Mouse (Mus musculus) megakaryocyte progenitor cell, adult 5-6 weeks (primary cell): ENCODE results near the gene Nif3l1. TPM values are rescaled to one million over a fixed set of nuclear protein-coding genes. Genes with fewer than 3 reads are reported as not detected.

Experiments
- ATAC-seq: replicated peaks from 2 replicates; pipeline ENCODE4 v1.8.0; 2016; ENCODE audit warnings: mild to moderate bottlenecking, moderate TSS enrichment, inconsistent platforms; ENCODE audit not compliant: poor library complexity
- total RNA-seq, 2 experiments: library from RNA; stranded (forward) in 1 of 2; stranded (reverse) in 1 of 2; fragments of 157-497, 149-512 nt in 1 of 2; fragments of 200-1000 nt in 1 of 2; gene quantifications; 2 replicates each; pipeline versions ENCODE4 v1.2.3 to v1.2.4; 2015 to 2017

Nif3l1 gene
- total RNA-seq (2015) = 17.8 and 27.1 TPM in 2 replicates
- 48.9 and 58.7 TPM in 2 replicates for total RNA-seq (2017)

GRCm38 (mm10) chr1:58445143-58445722, at the start of gene Nif3l1, which contains the start of gene Ppil3:
Gene Nif3l1 (plus strand): TSS chr1:58445151.
Gene Ppil3 (minus strand): TSS chr1:58445486.
- peak; percentile 95 for ATAC-seq

- ATAC-seq = no peak
These were observed 49.6 kb upstream of the Nif3l1 start for GRCm38 (mm10) chr1:58395341-58395740.

GRCm38 (mm10) chr1:58396179-58396578, 48.8 kb upstream of the Nif3l1 start:
- no peak for ATAC-seq

DNA sequence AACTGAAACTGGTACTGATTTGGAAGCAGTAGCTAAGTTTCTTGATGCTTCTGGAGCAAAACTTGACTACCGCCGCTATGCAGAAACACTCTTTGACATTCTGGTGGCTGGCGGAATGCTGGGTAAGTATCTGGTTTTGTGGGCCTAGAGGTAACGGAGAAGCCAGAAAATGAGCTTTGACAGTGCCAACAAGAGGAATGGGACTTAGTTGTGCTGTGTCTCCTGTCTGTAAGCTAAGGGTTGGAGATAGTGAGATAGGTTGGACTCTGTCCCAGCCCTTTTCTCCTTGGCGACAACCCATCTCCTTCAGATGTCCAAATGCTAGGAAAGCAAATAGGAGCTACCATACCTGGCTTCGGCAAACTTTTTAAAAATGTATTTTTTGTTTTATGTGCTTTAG, 47.2 kb upstream of the Nif3l1 start:
- ATAC-seq = no peak

- ATAC-seq = 0 out of 2 replicates have a peak, but pooled peaks have one; percentile 34
These were observed 43.6 kb upstream of the Nif3l1 start for GRCm38 (mm10) chr1:58401396-58401795.

GRCm38 (mm10) chr1:58403745-58404144, 41.2 kb upstream of the Nif3l1 start:
- ATAC-seq = no peak

DNA sequence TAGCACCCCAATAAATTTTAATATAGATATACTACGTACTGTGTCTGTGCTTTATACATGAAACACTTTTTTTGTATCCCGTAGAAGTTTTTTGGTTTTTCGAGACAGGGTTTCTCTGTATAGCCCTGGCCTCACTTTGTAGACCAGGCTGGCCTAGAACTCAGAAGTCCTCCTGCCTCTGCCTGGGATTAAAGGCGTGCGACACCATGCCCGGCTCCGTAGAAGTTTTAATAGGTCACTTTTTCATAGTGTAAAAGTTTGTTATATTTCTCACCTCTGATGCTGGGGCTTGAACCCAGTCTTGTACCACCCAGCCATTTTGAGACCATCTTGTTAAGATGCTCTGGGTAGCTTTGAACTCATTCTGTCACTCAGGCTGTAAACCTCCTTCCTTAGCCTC, 37.6 kb upstream of the Nif3l1 start:
- ATAC-seq = no peak; the same call in 1 of the 2 replicates

- ATAC-seq = no peak
These were observed 36.8 kb upstream of the Nif3l1 start for GRCm38 (mm10) chr1:58408141-58408540.

GRCm38 (mm10) chr1:58409553-58410197, 35.3 kb upstream of the Nif3l1 start:
- ATAC-seq = no peak

DNA sequence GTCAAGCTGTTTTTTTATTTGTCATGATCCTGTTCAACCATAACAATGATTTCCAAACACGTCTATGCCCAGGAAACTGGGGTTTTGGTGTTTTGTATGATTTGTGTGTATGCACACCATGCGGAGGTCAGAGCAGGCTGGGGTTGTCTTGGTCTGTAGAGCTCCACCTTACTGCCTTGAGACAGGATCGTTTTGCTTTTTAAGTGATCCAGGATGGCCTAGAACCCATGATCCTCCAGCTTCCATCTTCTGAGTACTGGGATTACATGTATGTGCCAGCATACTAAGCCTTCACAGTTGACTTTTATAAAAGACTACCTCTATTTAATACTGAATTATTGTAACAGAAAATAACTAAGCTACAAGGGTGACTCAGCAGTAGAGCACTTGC, 34.8 kb upstream of the Nif3l1 start:
- ATAC-seq = no peak

- no peak for ATAC-seq
These were observed 34.2 kb upstream of the Nif3l1 start for GRCm38 (mm10) chr1:58410776-58411175.

GRCm38 (mm10) chr1:58415442-58415841, 29.5 kb upstream of the Nif3l1 start:
- ATAC-seq = peak; percentile 46; the same call in 1 of the 2 replicates

DNA sequence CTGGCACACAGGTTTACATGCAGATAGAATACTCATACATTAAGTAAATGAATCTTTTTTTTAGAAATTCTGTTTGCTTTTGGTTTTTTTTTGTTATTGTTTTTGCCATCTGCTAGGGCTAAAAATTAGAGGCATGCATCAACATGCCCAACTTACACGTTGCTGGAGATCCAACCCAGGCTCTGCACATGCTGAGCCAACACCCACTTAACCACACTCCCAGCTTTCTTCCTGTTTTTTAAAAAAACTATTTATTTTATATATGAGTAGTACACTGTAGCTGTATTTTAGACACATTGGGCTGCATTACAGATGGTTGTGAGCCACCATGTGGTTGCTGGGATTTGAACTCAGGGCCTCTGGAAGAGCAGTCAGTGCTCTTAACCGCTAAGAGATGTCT, 28.9 kb upstream of the Nif3l1 start:
- ATAC-seq = 0 out of 2 replicates have a peak, but pooled peaks have one; percentile 30

DNA sequence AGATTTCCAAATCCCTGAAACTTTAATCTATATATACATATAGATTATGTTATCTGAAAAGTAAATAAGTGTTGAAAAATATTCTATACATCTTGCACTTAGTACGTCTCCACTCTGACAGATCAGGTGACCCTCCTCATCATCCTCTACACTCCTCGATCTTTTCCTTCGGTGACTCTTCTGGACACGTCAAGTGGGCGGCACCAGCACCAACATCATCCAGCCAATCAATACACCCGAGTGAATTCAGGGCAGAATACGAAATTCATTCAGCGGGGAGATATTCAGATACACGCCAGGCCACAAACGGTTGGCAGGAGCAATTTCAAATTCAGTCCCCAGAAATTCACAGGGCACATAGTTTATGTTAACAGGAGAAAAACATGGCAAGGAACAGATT, 24.9 kb upstream of the Nif3l1 start:
- ATAC-seq = no peak

DNA sequence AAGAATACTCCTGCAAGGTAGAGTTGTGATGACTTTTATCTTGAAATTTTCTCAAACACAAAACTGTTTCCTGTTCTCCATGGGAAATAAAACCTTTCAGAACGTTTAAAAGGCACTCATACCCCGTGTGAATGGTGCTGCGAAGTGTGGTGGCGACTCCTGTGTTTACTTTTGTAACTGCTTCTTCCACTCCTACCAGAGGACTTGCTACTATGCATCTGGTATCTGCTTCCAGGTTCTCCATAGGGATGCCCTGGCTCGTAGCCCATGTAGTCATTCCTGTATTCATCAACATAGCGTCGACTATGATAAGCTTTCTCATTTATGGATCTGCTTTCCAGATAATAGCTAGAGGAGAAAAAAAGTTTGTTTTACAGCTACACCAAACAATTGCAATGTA, 24.0 kb upstream of the Nif3l1 start:
- ATAC-seq = no peak

DNA sequence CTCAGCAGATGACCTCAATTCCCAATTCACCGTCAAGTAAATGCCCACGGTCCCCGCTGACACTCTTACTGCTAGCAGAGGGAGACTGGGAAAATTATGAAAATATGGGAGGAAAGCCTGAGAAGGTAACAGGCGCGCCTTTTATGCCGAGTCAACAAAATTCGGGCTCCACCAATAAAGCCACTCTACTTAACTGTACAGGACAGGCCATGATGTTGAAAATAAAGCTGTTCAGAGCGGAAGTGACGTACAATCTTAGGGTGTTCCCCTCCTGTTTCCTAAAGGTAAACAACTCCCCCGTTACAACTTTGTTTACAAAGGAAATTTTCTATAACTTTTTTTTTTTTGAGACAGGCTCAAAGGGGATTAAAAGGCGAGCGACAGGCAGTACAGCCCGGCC, 22.1 kb upstream of the Nif3l1 start:
- peak; percentile 78 for ATAC-seq

DNA sequence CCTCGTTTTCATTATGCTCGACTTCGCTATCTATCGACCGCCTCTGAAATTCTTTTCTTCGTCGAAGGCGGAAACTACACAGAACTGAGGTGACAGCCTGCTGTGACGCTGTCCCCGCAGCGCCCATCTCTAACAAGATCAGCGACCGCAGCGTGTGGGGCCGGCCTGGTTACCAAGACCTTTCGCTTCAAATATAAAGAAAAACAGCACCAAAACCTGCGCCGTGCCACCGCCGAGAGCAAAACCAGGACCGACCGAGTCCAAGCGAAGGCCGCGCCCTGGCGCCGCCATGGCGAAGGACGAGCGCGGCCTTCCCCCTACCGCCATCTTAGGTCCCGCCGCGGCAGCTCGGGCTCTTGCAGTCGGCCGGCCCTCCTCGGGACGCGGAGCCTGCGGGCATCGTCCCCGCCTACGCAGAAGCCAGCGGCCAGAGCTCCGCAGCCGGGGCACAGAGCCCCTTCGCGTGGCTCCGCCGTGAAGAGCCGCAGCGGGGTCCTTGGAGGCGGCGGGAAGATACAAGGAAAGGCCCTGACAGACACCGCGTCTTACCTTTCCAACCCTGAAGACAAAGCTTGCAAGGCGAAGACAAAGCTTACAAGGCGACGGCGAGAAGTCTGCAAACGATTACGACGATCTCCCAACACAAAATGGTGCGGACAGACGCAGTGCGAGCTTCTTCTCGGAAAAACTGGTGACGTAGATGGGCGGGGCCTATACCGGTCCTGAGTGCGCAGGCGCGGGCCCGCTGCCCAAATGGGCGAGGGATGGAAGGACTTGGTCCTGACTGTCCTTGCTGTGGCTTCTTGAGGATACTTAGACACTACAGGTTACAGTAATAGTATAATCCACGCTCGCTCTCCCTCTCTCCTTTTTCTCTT, 21.3 kb upstream of the Nif3l1 start, which contains the start of gene Clk1:
Clk1 (minus strand) TSS at position 696 of the 878 bp plus-strand sequence.
- ATAC-seq = peak; percentile 80

- ATAC-seq = no peak
These were observed 20.4 kb upstream of the Nif3l1 start for GRCm38 (mm10) chr1:58424551-58424950.

DNA sequence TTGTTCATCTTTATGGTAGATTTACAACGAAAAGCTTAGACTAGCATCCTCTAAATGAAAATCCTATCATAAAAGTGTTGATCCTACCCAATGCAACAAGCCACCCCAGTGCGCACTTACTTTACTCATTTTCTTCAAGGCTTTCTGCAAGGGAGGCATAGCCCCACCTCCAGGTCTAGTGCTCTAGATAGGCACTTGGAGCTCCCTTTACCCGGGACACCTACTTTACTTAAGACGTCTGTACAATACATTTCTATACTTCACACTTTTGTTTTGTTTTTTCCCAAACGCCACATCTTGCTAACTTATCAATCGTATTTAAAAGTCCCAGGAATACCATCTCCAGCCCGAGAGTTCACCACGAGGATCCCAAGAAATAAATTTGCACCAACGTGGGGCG, 260 bp upstream of the Nif3l1 start:
- ATAC-seq = 0 out of 2 replicates have a peak, but pooled peaks have one; percentile 18

- ATAC-seq = no peak
These were observed 910 bp downstream of the Nif3l1 start for GRCm38 (mm10) chr1:58445861-58446260.

- no peak for ATAC-seq
These were observed 2.8 kb downstream of the Nif3l1 start for GRCm38 (mm10) chr1:58447766-58448165.
